Mouse (Mus musculus) embryonic facial prominence, embryonic 11.5 days (tissue): ENCODE results near the gene Sipa1l1. TPM values are rescaled to one million over a fixed set of nuclear protein-coding genes. Genes with fewer than 3 reads are reported as not detected.

Experiments
- ATAC-seq: fragments of 200-750 bp; cut with Nextera tagmentation; replicated peaks from 2 replicates; pipeline ENCODE4 v1.8.0; 2017; ENCODE audit warnings: low read depth; ENCODE audit not compliant: insufficient number of reproducible peaks, low FRiP score, low TSS enrichment
- DNase-seq: peaks from one replicate; pipeline ENCODE4 v3.0.0-alpha.2; 2015; ENCODE audit warnings: low spot score
- H3K27ac ChIP-seq: fragments of 300-500 bp; sonication (generic); replicated peaks from 2 replicates; pipeline ENCODE4 v1.5.1; 2014; ENCODE audit warnings: mild to moderate bottlenecking, low read depth, low read length, control low read depth
- H3K27me3 ChIP-seq: fragments of 300-500 bp; sonication (generic); 2 replicates; pipeline ENCODE4 v1.6.1; 2014; ENCODE audit warnings: mild to moderate bottlenecking, low read length, moderate library complexity, mixed read lengths; ENCODE audit not compliant: control insufficient read depth, insufficient read depth
- H3K36me3 ChIP-seq: fragments of 300-500 bp; sonication (generic); replicated peaks from 2 replicates; pipeline ENCODE4 v1.6.1; 2014; ENCODE audit warnings: low read depth, mild to moderate bottlenecking, low read length, moderate library complexity, mixed read lengths; ENCODE audit not compliant: control insufficient read depth, insufficient read depth
- H3K4me1 ChIP-seq: fragments of 300-500 bp; sonication (generic); 2 replicates; pipeline ENCODE4 v1.6.1; 2014; ENCODE audit warnings: low read length, mixed read lengths; ENCODE audit not compliant: control insufficient read depth, insufficient read depth
- H3K4me2 ChIP-seq: fragments of 300-500 bp; sonication (generic); 2 replicates; pipeline ENCODE4 v1.6.1; 2014; ENCODE audit warnings: low read depth, mild to moderate bottlenecking, control low read depth, low read length, moderate library complexity
- H3K4me3 ChIP-seq: fragments of 300-500 bp; sonication (generic); 2 replicates; pipeline ENCODE4 v1.5.1; 2014; ENCODE audit warnings: low read depth, low read length, control low read depth
- H3K9ac ChIP-seq: fragments of 300-500 bp; sonication (generic); replicated peaks from 2 replicates; pipeline ENCODE4 v1.6.1; 2014; ENCODE audit warnings: mild to moderate bottlenecking, control low read depth, low read length
- H3K9me3 ChIP-seq: fragments of 300-500 bp; sonication (generic); replicated peaks from 2 replicates; pipeline ENCODE4 v1.6.1; 2016; ENCODE audit warnings: mild to moderate bottlenecking, low read length, inconsistent platforms, mixed read lengths; ENCODE audit not compliant: control insufficient read depth
- WGBS: fragments of 180-500 bp; shearing (Covaris S2); extraction: QIAGEN DNeasy Blood & Tissue Kit; methylation state at CpG from one replicate; pipeline ENCODE4 v1.1.7; 2014; 5-methylcytosine and 5-hydroxymethylcytosine counted together
- polyA plus RNA-seq: library from polyadenylated mRNA; unstranded; fragments of >200 nt; fragmentation: Nextera tagmentation; extraction: Ambion mirVana; gene quantifications from 2 replicates; pipeline ENCODE4 v1.2.1, GENCODE M21; 2014

The Sipa1l1 gene
- polyA plus RNA-seq, 1 experiment from 2014 or later: 26.8 TPM

DNA sequence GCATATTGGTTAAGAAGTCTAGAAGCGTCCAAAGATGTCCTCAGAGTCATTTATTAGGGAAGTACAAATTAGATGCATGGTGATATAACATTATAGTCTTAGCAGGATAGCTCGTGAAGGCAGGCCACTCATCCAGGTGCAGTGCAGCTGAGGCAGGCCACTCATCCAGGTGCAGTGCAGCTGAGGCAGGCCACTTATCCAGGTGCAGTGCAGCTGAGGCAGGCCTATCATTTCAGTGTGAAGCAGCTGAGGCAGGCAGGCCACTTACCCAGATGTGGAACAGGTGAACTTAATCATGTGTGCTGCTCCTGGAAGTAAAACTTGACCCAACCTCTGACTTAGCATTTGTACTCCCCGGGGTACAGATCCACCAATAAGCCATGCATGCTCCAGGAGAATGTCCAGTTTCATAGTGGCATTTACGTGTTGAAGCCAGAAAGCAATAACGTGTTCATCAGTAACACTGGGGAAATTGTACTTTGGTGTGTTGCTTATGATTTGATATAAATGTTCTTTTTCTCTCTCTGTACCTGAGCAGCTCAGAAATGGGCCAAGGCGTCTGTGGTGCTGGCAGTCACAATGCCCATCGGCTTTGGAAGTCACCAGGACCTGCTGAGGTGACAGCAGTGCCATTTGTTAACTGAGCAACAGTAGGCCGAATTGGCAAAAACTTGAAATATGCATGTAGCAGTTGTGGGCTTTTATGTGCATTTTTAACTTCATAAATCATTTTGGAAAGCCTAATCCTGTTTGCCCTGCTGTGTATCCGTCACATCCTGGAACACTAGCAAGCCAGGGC lies 129.7 kb downstream of the Sipa1l1 start:
- Histone ChIP-seq H3K4me1 (no peaks in the 10 kb centered on the region), H3K4me2 (no peak overlapping the region), H3K27me3 (no peaks in the 10 kb centered on the region), H3K9ac (no peak overlapping the region), H3K36me3 (no peaks in the 10 kb centered on the region), H3K9me3 (no peaks in the 10 kb centered on the region), H3K27ac (no peak overlapping the region), H3K4me3 (no peak overlapping the region)
- DNase-seq: no peak
- no peak for ATAC-seq
- 88% methylated on average over 9 of the region's 9 CpGs for WGBS

DNA sequence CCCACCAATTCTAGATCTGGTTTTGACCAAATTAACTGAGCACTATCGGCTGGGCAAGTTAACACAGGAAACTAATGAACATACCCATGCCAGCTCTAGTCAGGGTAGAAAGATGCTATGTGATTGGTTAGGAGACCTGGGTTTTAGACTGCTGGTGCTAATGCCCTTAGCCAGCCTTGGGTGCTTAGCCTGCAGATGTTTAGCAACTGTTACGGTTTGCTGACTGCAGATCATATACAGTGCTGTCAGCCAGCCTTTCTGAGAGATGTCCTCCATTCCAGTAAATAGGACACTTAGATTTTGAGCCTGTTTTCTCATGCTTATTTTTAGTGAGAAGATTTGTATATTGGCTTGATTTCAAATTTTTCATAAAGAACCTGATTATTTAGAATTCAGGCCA lies 135.0 kb downstream of the Sipa1l1 start:
- H3K9ac ChIP-seq: no peak overlapping the region
- H3K9me3 ChIP-seq: no peaks in the 10 kb centered on the region
- DNase-seq (no peak), ATAC-seq (no peak)
- 92% methylated on average over 2 of the region's 2 CpGs for WGBS
- H3K4me3 ChIP-seq: no peak overlapping the region
- H3K4me2 ChIP-seq: no peak overlapping the region
- H3K27me3 ChIP-seq: no peaks in the 10 kb centered on the region
- no peaks in the 10 kb centered on the region for H3K36me3 ChIP-seq
- no peaks in the 10 kb centered on the region for H3K4me1 ChIP-seq
- H3K27ac ChIP-seq: no peak overlapping the region

DNA sequence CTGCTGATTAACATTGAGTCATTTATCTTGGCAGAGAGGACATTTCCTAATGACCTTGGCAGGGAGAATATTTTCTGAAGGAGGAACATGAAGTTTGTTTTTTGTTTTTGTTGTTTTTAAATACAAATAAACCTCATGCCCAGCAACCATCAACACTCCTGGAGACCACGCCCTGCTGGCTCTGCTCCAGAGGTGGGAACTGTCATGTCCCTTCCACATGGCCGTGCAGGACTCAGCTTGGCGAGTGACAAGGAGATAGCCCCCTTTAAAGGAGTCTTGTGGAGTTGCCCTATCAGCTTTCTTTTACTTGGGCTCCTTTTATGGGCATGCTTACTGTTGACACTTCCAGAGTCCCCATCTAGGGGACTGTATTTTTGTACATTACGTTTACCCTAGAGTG lies 136.9 kb downstream of the Sipa1l1 start:
- Histone ChIP-seq H3K27me3 (no peaks in the 10 kb centered on the region), H3K9me3 (no peaks in the 10 kb centered on the region), H3K9ac (no peak overlapping the region), H3K36me3 (no peaks in the 10 kb centered on the region), H3K27ac (no peak overlapping the region), H3K4me1 (no peaks in the 10 kb centered on the region), H3K4me2 (no peak overlapping the region), H3K4me3 (no peak overlapping the region)
- DNase-seq (no peak), ATAC-seq (no peak)
- 80% methylated on average over 4 of the region's 4 CpGs for WGBS

DNA sequence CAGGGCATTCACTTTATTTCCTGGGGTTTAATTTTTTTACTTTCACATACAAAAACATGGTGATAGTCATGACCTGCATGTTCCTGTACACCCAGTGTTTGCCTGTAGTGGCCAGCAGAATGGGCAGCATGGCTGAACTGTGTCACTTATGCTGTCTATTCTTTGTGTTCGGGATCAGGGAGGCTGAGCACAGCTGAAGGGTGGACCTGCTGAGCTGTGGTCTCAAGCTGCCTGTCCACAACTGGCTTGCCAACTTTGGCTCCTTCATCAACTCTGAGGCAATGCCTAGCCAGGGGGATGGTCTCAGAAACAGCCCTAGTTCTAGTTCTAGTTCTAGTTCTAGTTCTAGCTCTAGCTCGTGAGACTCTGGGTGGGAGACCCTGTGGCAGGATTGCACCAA lies 142.5 kb downstream of the Sipa1l1 start:
- WGBS: 84% methylated on average over 2 of the region's 2 CpGs
- no peak for DNase-seq
- Histone ChIP-seq H3K4me2 (no peak overlapping the region), H3K27me3 (no peaks in the 10 kb centered on the region), H3K27ac (no peak overlapping the region), H3K9ac (no peak overlapping the region), H3K4me3 (no peak overlapping the region), H3K36me3 (no peaks in the 10 kb centered on the region), H3K4me1 (no peaks in the 10 kb centered on the region), H3K9me3 (no peaks in the 10 kb centered on the region)
- no peak for ATAC-seq

DNA sequence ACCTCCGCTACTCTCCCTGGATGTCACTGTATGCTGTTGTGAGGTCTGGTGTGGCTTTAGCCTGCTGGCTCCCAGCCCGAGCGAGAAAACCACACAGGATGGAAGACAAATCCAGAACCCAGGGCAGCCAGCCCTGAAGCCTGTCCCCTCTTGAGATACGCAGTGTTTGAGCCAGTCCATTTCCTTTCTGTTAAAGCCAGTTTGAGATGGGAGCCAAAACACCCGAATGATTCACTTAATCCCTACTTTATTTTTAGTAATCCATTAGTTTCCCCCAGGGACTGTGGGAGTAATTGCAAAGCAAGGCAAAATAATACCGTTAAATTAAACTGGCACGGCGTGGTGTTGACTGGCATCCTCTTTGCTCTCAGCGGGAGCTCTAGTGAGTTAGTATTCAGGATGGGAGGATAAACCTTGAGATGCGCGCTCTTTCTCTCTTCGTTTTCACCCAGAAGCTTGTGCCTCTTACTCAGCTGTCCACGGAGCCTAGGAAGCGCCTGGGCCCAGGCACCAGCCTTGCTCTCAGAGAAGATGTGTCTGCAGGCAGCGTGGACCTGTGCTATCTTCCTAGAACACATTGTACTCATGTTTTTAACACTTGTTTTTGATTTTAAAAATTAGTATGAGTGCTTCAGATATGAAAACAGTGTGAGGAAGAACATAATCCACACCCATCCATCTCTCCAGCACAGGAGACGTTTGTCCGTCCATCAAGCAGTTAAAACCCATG lies 143.1 kb downstream of the Sipa1l1 start:
- WGBS: 76% methylated on average over 17 of the region's 17 CpGs
- H3K9ac ChIP-seq: no peak overlapping the region

DNA sequence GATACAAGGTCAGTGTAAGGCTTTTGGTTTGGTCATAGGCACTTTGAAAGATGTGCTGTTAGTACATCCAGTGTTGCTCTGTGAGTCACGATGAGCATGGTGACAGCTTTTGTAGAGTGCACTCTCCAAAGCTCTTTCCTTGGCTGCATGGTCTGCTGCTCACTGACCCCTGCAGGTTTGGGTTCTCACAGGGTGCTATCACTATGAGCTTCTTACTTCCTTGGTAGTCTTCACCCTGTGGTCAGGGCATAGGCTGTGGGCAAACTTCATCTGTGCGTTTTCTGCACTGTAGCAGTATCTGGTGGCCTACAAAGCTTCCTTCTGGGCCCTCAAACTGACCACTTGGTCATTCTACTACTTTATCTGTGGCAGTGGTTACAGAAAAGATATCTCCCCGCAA lies 144.0 kb downstream of the Sipa1l1 start:
- ATAC-seq (no peak), DNase-seq (no peak)
- H3K27me3 ChIP-seq: no peaks in the 10 kb centered on the region
- no peaks in the 10 kb centered on the region for H3K4me1 ChIP-seq
- H3K36me3 ChIP-seq: no peaks in the 10 kb centered on the region
- 93% methylated on average over 3 of the region's 3 CpGs for WGBS
- no peak overlapping the region for H3K9ac ChIP-seq
- H3K27ac ChIP-seq: no peak overlapping the region
- no peak overlapping the region for H3K4me2 ChIP-seq
- H3K4me3 ChIP-seq: no peak overlapping the region
- H3K9me3 ChIP-seq: no peaks in the 10 kb centered on the region

More for the DNA sequence above, 143.1 kb downstream of the Sipa1l1 start:
- no peaks in the 10 kb centered on the region for H3K9me3 ChIP-seq
- no peaks in the 10 kb centered on the region for H3K4me1 ChIP-seq
- no peak overlapping the region for H3K4me3 ChIP-seq
- no peak overlapping the region for H3K27ac ChIP-seq
- no peak for DNase-seq
- no peaks in the 10 kb centered on the region for H3K27me3 ChIP-seq
- ATAC-seq: no peak
- no peaks in the 10 kb centered on the region for H3K36me3 ChIP-seq
- no peak overlapping the region for H3K4me2 ChIP-seq

DNA sequence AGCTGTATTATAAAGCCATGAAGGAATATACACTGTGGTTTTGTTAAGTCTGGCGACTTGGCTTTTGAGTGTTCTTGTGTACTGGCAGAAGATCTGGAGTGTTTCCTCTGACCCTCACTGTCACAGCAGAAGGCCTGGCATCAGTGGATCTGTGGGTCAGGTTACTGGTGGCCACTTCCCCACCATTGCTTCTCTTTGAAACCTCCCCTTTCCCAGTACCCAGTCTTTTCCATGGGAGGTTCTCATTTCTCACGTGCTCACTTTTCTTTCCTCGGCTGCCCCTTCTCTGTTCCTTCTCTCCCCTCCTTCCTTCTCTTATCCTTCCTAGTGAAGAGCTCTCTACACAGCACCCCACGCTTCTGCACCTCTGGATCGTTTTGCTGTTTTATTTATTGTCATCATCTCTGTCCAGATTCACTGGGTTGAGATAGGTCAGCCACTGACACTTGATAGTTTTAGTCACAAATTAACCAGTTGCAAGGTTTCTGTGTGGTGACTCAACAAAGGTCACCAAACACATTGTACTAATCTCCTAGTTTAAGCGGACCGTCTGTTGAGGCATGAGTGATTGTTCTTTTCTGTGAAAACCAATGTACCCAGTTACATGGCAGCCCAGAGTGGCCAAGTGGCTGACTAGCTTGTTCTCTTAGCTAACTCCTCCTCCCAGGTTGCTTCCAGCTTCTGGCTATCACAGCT lies 150.5 kb downstream of the Sipa1l1 start:
- Histone ChIP-seq H3K4me1 (no peaks in the 10 kb centered on the region), H3K4me3 (no peak overlapping the region), H3K9me3 (no peaks in the 10 kb centered on the region), H3K36me3 (no peaks in the 10 kb centered on the region), H3K27ac (no peak overlapping the region), H3K4me2 (no peak overlapping the region), H3K27me3 (no peaks in the 10 kb centered on the region), H3K9ac (no peak overlapping the region)
- 85% methylated on average over 7 of the region's 7 CpGs for WGBS
- ATAC-seq (no peak), DNase-seq (no peak)

DNA sequence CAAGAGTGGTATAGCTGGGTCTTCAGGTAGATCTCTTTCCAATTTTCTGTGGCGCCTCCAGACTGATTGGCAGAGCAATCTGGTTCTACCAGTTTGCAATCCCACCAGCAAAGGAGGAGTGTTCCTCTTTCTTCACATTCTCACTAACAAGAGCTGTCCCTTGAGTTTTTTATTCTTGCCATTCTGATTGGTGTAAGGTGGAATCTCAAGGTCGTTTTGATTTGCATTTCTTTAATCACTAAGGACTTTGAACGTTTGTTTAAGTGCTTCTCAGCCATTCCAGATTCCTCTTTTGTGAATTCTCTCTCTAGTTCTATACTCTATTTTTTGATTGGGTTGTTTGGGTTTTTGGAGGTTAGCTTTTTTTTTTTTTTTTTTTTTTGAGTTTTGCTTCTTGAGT lies 151.1 kb downstream of the Sipa1l1 start:
- no peaks in the 10 kb centered on the region for H3K36me3 ChIP-seq
- DNase-seq: no peak
- whole genome bisulfite sequencing: 68% methylated on average over 3 of the region's 3 CpGs
- H3K4me2 ChIP-seq: no peak overlapping the region
- no peak overlapping the region for H3K4me3 ChIP-seq
- H3K9me3 ChIP-seq: no peaks in the 10 kb centered on the region
- H3K4me1 ChIP-seq: no peaks in the 10 kb centered on the region
- no peak overlapping the region for H3K27ac ChIP-seq
- H3K9ac ChIP-seq: no peak overlapping the region
- ATAC-seq: no peak
- no peaks in the 10 kb centered on the region for H3K27me3 ChIP-seq
